ENCODE assay signal across 7 mouse cellular contexts in genomic region chr5:92924851-92925477, GRCm38 (mm10).
DNase-seq lines count a peak whose midpoint lies in the region; ATAC-seq lines count a peak whose summit lies in the region.

No protein-coding gene starts in this region.

- peak; percentile 65 for DNase-seq in embryo, embryonic 10.5 days (ENCODE audit: low spot score)
- peak; percentile 49 for DNase-seq in forelimb bud, embryonic 11.5 days (ENCODE audit: low read depth, low spot score)
- peak; percentile 79 for DNase-seq in intestine, embryonic 14.5 days (ENCODE audit: low spot score)
- peak; percentile 24 for DNase-seq in liver, embryonic 13.5 days
- DNase-seq in T-cell, adult 2 months (ENCODE audit: low spot score): no peak
- DNase-seq in left cerebral cortex, adult 11 months (ENCODE audit: low spot score): no peak

- 15% methylated on average over 17 of the region's 17 CpGs for WGBS in intestine, embryonic 14.5 days
- WGBS in liver, embryonic 13.5 days (ENCODE audit: insufficient replicate concordance): 5% methylated on average over 17 of the region's 17 CpGs
- 9% methylated on average over 17 of the region's 17 CpGs for WGBS in neural tube, embryonic 12.5 days

- H3K27ac ChIP-seq in intestine, embryonic 14.5 days (ENCODE audit: low read depth): peak overlapping the region; percentile 59; the same call in 1 of the 2 replicates
- no peak overlapping the region for H3K27ac ChIP-seq in liver, embryonic 13.5 days
- no peak overlapping the region for H3K27ac ChIP-seq in neural tube, embryonic 12.5 days

- peaks cover 16% of the 10 kb centered on the region for H3K36me3 ChIP-seq in intestine, embryonic 14.5 days (ENCODE audit: control insufficient read depth, insufficient read depth, low read length)
- H3K36me3 ChIP-seq in liver, embryonic 13.5 days: no peaks in the 10 kb centered on the region
- H3K36me3 ChIP-seq in neural tube, embryonic 12.5 days: 0 out of 2 replicates have a peak, but pooled peaks cover 4% of the 10 kb centered on the region

- H3K4me1 ChIP-seq in intestine, embryonic 14.5 days (replicated peaks; ENCODE audit: control insufficient read depth, insufficient read depth, low read length): peaks cover 18% of the 10 kb centered on the region
- H3K4me1 ChIP-seq in liver, embryonic 13.5 days (replicated peaks): peaks cover 6% of the 10 kb centered on the region
- H3K4me1 ChIP-seq in neural tube, embryonic 12.5 days: peaks cover 8% of the 10 kb centered on the region

- no peak overlapping the region for H3K4me3 ChIP-seq in intestine, embryonic 14.5 days (ENCODE audit: low read depth, low read length)
- H3K4me3 ChIP-seq in liver, embryonic 13.5 days (replicated peaks): peak overlapping the region; percentile 7; the same call in 1 of the 2 replicates
- H3K4me3 ChIP-seq in neural tube, embryonic 12.5 days: peak overlapping the region; percentile 11; the same call in 1 of the 2 replicates

- H3K27me3 ChIP-seq in intestine, embryonic 14.5 days (replicated peaks; ENCODE audit: control insufficient read depth, insufficient read depth, low read length): no peaks in the 10 kb centered on the region
- no peaks in the 10 kb centered on the region for H3K27me3 ChIP-seq in liver, embryonic 13.5 days
- H3K27me3 ChIP-seq in neural tube, embryonic 12.5 days (replicated peaks): no peaks in the 10 kb centered on the region

- no peak overlapping the region for H3K9ac ChIP-seq in intestine, embryonic 14.5 days (ENCODE audit: low read length)
- H3K9ac ChIP-seq in liver, embryonic 13.5 days: no peak overlapping the region
- no peak overlapping the region for H3K9ac ChIP-seq in neural tube, embryonic 12.5 days

- peak; percentile 87 for ATAC-seq in intestine, embryonic 14.5 days (replicated peaks; ENCODE audit: low FRiP score, low TSS enrichment, low read depth)
- peak; percentile 73 for ATAC-seq in liver, embryonic 13.5 days (ENCODE audit: low read depth)
- ATAC-seq in neural tube, embryonic 12.5 days (ENCODE audit: low FRiP score, low read depth): peak; percentile 55; the same call in 1 of the 2 replicates

- H3K9me3 ChIP-seq in intestine, embryonic 14.5 days (ENCODE audit: control insufficient read depth, low read length): no peaks in the 10 kb centered on the region
- no peaks in the 10 kb centered on the region for H3K9me3 ChIP-seq in liver, embryonic 13.5 days (replicated peaks)
- H3K9me3 ChIP-seq in neural tube, embryonic 12.5 days: no peaks in the 10 kb centered on the region

- peak overlapping the region; percentile 27 for H3K4me2 ChIP-seq in intestine, embryonic 14.5 days (ENCODE audit: low read length)
- H3K4me2 ChIP-seq in liver, embryonic 13.5 days: peak overlapping the region; percentile 42
- peak overlapping the region; percentile 47 for H3K4me2 ChIP-seq in neural tube, embryonic 12.5 days (replicated peaks)

Comparison
In these comparisons a context has a peak if more than half of its experiments do, and no peak if none do; other contexts are left out.
1. DNase-seq: peak in embryo, embryonic 10.5 days (single experiment), forelimb bud, embryonic 11.5 days (single experiment), intestine, embryonic 14.5 days (single experiment) and liver, embryonic 13.5 days (single experiment); none in T-cell, adult 2 months (single experiment) and left cerebral cortex, adult 11 months (single experiment).
2. Peak in every context shown above with its lines, with median percentiles within 50 percentile points of each other: ATAC-seq and H3K4me2 ChIP-seq.